Mouse (Mus musculus) brain, embryonic 14.5 days (tissue): ENCODE results near the gene Pex11b. TPM values are rescaled to one million over a fixed set of nuclear protein-coding genes. Genes with fewer than 3 reads are reported as not detected.

Experiments used
- DNase-seq: peaks from one replicate; pipeline ENCODE4 v3.0.0-alpha.2; 2011; ENCODE audit warnings: low read depth
- CTCF ChIP-seq: fragments of 200-500 bp; IDR thresholded peaks from 2 replicates; pipeline ENCODE4 v1.5.1; 2012; ENCODE audit warnings: inconsistent platforms, mild to moderate bottlenecking, moderate library complexity, borderline replicate concordance; ENCODE audit not compliant: insufficient read depth, insufficient read length; ENCODE audit errors: extremely low read depth
- POLR2A ChIP-seq: fragments of 200-500 bp; IDR thresholded peaks from 2 replicates; pipeline ENCODE4 v1.6.1; 2012; ENCODE audit warnings: mild to moderate bottlenecking, inconsistent platforms, borderline replicate concordance; ENCODE audit not compliant: poor library complexity, insufficient read depth, insufficient read length, severe bottlenecking; ENCODE audit errors: extremely low read depth
- polyA plus RNA-seq: library from polyadenylated mRNA; depleted of rRNA; stranded (reverse); fragments of >200 nt; gene quantifications from 2 replicates; pipeline ENCODE4 v1.2.3, GENCODE M21; 2012; rRNA removed

Gene Pex11b
- polyA plus RNA-seq, 1 experiment = 46.1 TPM

DNA sequence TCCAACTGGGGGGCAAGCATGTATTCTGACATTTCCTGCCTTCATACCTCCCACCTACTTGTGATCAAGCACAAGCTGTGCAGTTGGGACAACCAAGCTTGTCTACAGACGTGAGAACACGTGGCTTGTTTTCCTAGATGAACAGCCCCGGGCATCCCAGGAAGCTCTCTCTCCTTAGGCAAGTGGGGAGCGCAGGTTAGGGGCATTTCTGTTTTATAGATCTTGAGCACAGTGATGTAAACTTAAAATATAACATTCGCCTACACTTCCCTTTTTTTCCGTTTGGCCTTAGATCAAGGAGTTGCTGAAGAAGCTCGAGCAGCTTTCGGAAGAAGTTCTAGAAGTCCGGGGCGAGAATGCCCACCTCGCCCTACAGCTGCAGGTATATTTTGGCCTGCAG lies 53.7 kb downstream of the Pex11b start:
- TF ChIP-seq POLR2A = no peak
- no peak for TF ChIP-seq CTCF
- no peak for DNase-seq

DNA sequence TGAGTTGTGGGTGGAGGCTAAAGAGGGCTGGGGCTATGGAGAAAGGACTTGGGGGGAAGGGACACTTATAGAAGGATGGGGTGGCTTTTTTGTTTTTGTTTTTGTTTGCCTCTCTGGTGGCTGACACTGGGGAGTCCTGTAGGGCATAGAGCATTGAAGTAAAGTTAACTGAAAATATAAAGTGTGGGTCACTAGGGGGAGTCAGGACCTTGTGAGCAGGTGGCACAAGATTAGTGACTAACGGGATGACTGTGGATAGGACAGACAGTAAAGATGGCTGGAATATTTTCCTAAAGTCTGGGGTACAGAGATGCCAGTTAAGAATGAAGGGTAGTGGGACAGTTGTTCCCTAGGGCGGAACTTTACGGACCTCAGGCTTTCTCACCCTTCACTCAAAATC lies 55.1 kb downstream of the Pex11b start:
- DNase-seq = no peak
- TF ChIP-seq POLR2A (no peak), CTCF (no peak)

DNA sequence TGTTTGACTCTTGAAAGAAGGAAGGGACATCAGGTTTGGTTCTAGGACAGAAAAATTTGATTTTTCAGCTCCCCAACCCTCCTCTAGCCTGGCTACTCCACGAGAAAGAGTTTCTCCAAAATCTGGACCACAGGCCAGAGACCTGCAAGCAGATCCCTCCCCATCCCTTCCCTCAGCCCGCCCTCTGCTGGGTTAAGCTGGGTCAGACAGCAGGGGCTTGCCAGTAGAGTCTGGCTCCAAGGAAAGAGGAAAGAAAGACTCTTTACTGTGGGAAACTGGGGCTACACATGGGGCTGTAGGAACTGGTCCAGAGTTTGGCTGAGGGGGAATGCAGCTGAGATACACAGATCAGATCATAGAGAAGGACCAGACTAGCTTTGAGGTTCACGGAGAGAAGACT lies 57.3 kb downstream of the Pex11b start:
- peak; percentile 39 for DNase-seq
- peak; percentile 27; the same call in 1 of the 2 replicates for TF ChIP-seq CTCF
- TF ChIP-seq POLR2A = no peak

DNA sequence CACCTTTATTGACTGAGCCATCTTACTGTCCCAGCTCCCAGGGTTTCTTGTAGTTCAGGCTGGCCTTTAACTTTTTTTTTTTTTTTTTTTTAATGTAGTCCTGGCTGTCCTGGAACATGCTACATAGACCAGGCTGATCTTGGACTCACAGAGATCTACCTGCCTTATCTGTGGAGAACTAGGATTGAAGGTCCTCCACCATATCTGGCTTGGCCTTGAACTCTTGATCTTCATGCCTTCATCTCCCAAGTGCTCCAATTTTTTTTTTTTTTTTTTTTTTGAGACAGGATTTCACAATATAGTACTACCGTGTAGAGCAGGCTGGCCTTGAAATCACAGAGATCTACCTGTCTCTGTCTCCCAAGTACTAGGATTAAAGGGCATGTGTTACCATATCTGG lies 58.4 kb downstream of the Pex11b start:
- DNase-seq = no peak
- TF ChIP-seq POLR2A (no peak), CTCF (no peak)

Other genes starting within 250 kb of the Pex11b start
- 0.05 TPM in 1 of 2 replicates, not detected in the other for gene BC107364, start 183.1 kb upstream of the Pex11b start, polyA plus RNA-seq
- 0.58 and 0.66 TPM in 2 replicates for gene Hfe2, start 110.2 kb upstream of the Pex11b start, polyA plus RNA-seq
- gene Txnip, start 77.4 kb upstream of the Pex11b start, polyA plus RNA-seq = 110 and 138 TPM in 2 replicates
- not detected in 2 replicates for gene Gm16253, start 58.4 kb upstream of the Pex11b start, polyA plus RNA-seq
- gene Polr3gl, start 41.2 kb upstream of the Pex11b start, polyA plus RNA-seq = 30.1 and 39.1 TPM in 2 replicates
- 9.5 and 12.4 TPM in 2 replicates for gene Ankrd34a, start 38.7 kb upstream of the Pex11b start, polyA plus RNA-seq
- gene Lix1l, start 34.2 kb upstream of the Pex11b start, polyA plus RNA-seq = 86.8 and 88.9 TPM in 2 replicates
- 42.9 and 57.2 TPM in 2 replicates for gene Rbm8a, start 5.4 kb upstream of the Pex11b start, polyA plus RNA-seq
- gene Gm42957, start 98 bp downstream of the Pex11b start, polyA plus RNA-seq = 0.16 and 0.27 TPM in 2 replicates
- gene Itga10, start 10.2 kb downstream of the Pex11b start, polyA plus RNA-seq = 5.4 and 5.8 TPM in 2 replicates
- 2.5 and 2.8 TPM in 2 replicates for gene Ankrd35, start 34.8 kb downstream of the Pex11b start, polyA plus RNA-seq
- gene Pias3, start 61.0 kb downstream of the Pex11b start, polyA plus RNA-seq = 32.3 and 34.6 TPM in 2 replicates
- 7.6 and 8.2 TPM in 2 replicates for gene Nudt17, start 73.2 kb downstream of the Pex11b start, polyA plus RNA-seq
- gene Polr3c, start 92.3 kb downstream of the Pex11b start, polyA plus RNA-seq = 42.7 and 45.0 TPM in 2 replicates
- 46.3 and 47.5 TPM in 2 replicates for gene Rnf115, start 92.3 kb downstream of the Pex11b start, polyA plus RNA-seq
- gene Pdzk1, start 193.9 kb downstream of the Pex11b start, polyA plus RNA-seq = 0.14 and 0.15 TPM in 2 replicates
- not detected in 2 replicates for gene Cd160, start 194.0 kb downstream of the Pex11b start, polyA plus RNA-seq